Mouse (Mus musculus): ENCODE measurements around the gene Fancc. TPM values are rescaled to one million over a fixed set of nuclear protein-coding genes. Genes with fewer than 3 reads are reported as not detected.

Gene Fancc
- polyA plus RNA-seq, 1 experiment, result 18.4 TPM

DNA sequence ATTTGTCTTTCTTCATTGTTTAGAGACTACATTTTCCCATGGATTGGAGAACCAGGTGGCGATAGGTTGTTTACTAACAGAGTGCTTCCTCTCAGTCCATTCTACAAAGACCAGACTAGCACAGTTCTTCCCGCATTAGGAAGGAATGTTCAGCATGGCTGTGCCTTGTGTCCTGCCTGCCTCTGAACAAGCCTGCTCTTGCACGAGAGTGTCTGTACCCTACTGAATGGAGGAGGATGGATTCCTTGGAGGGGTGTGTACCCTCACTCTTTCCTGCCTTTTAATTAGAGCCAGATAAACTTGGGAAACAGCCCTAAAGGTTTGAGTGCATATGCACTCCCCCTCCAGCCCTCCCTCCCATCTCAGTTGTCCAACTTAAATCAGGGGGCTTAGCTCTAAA is 216.7 kb downstream of the Fancc start:
- TF ChIP-seq POLR2A (IDR thresholded peaks at IDR 0.05; ENCODE audit: borderline replicate concordance, insufficient read depth, low read length) (no peak), CTCF (IDR thresholded peaks at IDR 0.05; ENCODE audit: borderline replicate concordance, insufficient read depth, low read depth, low read length) (no peak)
- H3K27me3 ChIP-seq (ENCODE audit: control insufficient read depth, insufficient read depth, low read length), result no peaks in the 10 kb centered on the region
- no peak overlapping the region for H3K27ac ChIP-seq (ENCODE audit: insufficient read depth, low read length)
- DNase-seq, result no peak
- H3K4me3 ChIP-seq (replicated peaks; ENCODE audit: insufficient read depth, low read depth, low read length), result no peak overlapping the region
- H3K4me1 ChIP-seq (ENCODE audit: control insufficient read depth, insufficient read depth, low read length), result peaks cover 25% of the 10 kb centered on the region
- 79% methylated on average over 3 of the region's 3 CpGs for WGBS

DNA sequence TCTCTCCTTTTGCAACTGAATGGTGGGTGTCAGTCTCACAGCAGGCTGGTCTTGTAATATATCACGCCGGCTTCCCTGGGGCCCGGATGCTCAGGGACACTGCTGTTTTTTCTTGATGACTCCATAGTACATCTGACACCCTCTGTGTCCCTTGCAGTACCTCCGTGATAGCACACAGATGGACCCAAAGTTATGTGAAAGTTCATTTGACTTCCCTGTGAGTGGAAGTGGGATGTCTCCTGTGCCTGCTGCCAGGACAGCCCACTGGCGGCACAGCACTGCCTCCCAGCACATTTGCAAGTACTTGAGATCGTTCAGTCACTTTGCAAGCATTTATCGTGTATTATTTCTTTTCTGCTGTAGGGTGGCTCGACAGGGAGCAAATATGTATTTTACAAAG is 217.3 kb downstream of the Fancc start:
- no peak for DNase-seq
- Histone ChIP-seq H3K4me3 (replicated peaks; ENCODE audit: insufficient read depth, low read depth, low read length) (no peak overlapping the region), H3K27ac (ENCODE audit: insufficient read depth, low read length) (no peak overlapping the region), H3K4me1 (ENCODE audit: control insufficient read depth, insufficient read depth, low read length) (peaks cover 22% of the 10 kb centered on the region), H3K27me3 (ENCODE audit: control insufficient read depth, insufficient read depth, low read length) (no peaks in the 10 kb centered on the region)
- no peak for TF ChIP-seq CTCF (IDR thresholded peaks at IDR 0.05; ENCODE audit: borderline replicate concordance, insufficient read depth, low read depth, low read length)
- TF ChIP-seq POLR2A (IDR thresholded peaks at IDR 0.05; ENCODE audit: borderline replicate concordance, insufficient read depth, low read length), result no peak
- WGBS, result 73% methylated on average over 8 of the region's 8 CpGs

- Histone ChIP-seq H3K27me3 (ENCODE audit: control insufficient read depth, insufficient read depth, low read length) (no peaks in the 10 kb centered on the region), H3K4me1 (ENCODE audit: control insufficient read depth, insufficient read depth, low read length) (peaks cover 22% of the 10 kb centered on the region), H3K27ac (ENCODE audit: insufficient read depth, low read length) (peak overlapping the region; percentile 29), H3K4me3 (replicated peaks; ENCODE audit: insufficient read depth, low read depth, low read length) (no peak overlapping the region)
- 31% methylated on average over 10 of the region's 10 CpGs for WGBS
- peak; percentile 44 to 45 for DNase-seq
- no peak for TF ChIP-seq POLR2A (IDR thresholded peaks at IDR 0.05; ENCODE audit: borderline replicate concordance, insufficient read depth, low read length)
- TF ChIP-seq CTCF (IDR thresholded peaks at IDR 0.05; ENCODE audit: borderline replicate concordance, insufficient read depth, low read depth, low read length), result no peak
Observed at GRCm38 (mm10) chr13:63278796-63279475, 218.1 kb downstream of the Fancc start.

GRCm38 (mm10) chr13:63278141-63278631 is 218.9 kb downstream of the Fancc start:
- Histone ChIP-seq H3K27ac (ENCODE audit: insufficient read depth, low read length) (peak overlapping the region; percentile 71), H3K4me3 (replicated peaks; ENCODE audit: insufficient read depth, low read depth, low read length) (no peak overlapping the region), H3K4me1 (ENCODE audit: control insufficient read depth, insufficient read depth, low read length) (peaks cover 18% of the 10 kb centered on the region), H3K27me3 (ENCODE audit: control insufficient read depth, insufficient read depth, low read length) (no peaks in the 10 kb centered on the region)
- peak in 1 of 2 experiments; percentile 41 for DNase-seq
- 44% methylated on average over 5 of the region's 5 CpGs for WGBS
- TF ChIP-seq POLR2A (IDR thresholded peaks at IDR 0.05; ENCODE audit: borderline replicate concordance, insufficient read depth, low read length) (no peak), CTCF (IDR thresholded peaks at IDR 0.05; ENCODE audit: borderline replicate concordance, insufficient read depth, low read depth, low read length) (no peak)

DNA sequence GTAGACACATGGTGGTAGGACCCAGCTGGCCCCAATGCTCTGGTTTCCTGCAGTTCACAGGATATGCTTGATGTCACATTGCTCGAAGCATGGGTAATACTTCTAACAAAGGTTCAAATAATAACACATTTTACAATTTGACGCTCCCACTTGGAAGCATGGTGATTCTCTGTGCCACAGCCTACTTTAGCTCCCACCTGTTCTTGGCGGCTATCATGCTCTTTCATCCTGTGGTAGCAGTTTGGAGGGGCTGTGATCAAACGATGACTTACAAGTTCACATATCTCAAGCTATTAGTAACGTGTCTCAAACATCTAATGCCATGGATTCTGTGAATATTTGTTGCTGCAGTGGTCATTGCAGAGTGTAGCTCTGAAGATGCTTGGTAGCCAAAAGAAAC is 219.8 kb downstream of the Fancc start:
- WGBS, result 54% methylated on average over 5 of the region's 5 CpGs
- Histone ChIP-seq H3K4me1 (ENCODE audit: control insufficient read depth, insufficient read depth, low read length) (peaks cover 14% of the 10 kb centered on the region), H3K27ac (ENCODE audit: insufficient read depth, low read length) (no peak overlapping the region), H3K4me3 (replicated peaks; ENCODE audit: insufficient read depth, low read depth, low read length) (no peak overlapping the region), H3K27me3 (ENCODE audit: control insufficient read depth, insufficient read depth, low read length) (no peaks in the 10 kb centered on the region)
- TF ChIP-seq POLR2A (IDR thresholded peaks at IDR 0.05; ENCODE audit: borderline replicate concordance, insufficient read depth, low read length), result no peak
- TF ChIP-seq CTCF (IDR thresholded peaks at IDR 0.05; ENCODE audit: borderline replicate concordance, insufficient read depth, low read depth, low read length), result no peak
- DNase-seq, result no peak

DNA sequence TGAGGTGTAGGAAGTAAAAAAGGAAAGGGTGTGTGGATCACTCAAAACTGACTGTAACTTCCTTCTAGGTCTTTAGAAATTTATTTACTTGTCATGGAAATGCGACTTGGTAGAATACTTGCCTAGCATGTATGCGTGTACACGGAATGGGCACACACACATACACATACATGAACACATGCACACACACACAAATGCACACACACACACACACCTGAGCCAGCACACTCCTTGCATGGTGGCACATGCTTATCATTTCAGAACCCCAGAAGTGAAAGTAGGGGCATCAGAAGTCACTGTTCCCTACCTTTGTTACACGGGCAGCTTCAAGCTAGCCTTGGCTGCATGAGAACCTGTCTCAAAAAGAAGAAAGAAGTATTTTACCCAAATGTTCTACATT is 220.7 kb downstream of the Fancc start:
- no peaks in the 10 kb centered on the region for H3K27me3 ChIP-seq (ENCODE audit: control insufficient read depth, insufficient read depth, low read length)
- H3K4me3 ChIP-seq (replicated peaks; ENCODE audit: insufficient read depth, low read depth, low read length), result no peak overlapping the region
- H3K4me1 ChIP-seq (ENCODE audit: control insufficient read depth, insufficient read depth, low read length), result peaks cover 12% of the 10 kb centered on the region
- DNase-seq, result no peak
- no peak overlapping the region for H3K27ac ChIP-seq (ENCODE audit: insufficient read depth, low read length)
- 92% methylated on average over 4 of the region's 4 CpGs for WGBS
- TF ChIP-seq POLR2A (IDR thresholded peaks at IDR 0.05; ENCODE audit: borderline replicate concordance, insufficient read depth, low read length) (no peak), CTCF (IDR thresholded peaks at IDR 0.05; ENCODE audit: borderline replicate concordance, insufficient read depth, low read depth, low read length) (no peak)

- TF ChIP-seq CTCF (IDR thresholded peaks at IDR 0.05; ENCODE audit: borderline replicate concordance, insufficient read depth, low read depth, low read length), result no peak
- no peak for TF ChIP-seq POLR2A (IDR thresholded peaks at IDR 0.05; ENCODE audit: borderline replicate concordance, insufficient read depth, low read length)
- DNase-seq, result no peak
- no peak overlapping the region for H3K27ac ChIP-seq (ENCODE audit: insufficient read depth, low read length)
- H3K27me3 ChIP-seq (ENCODE audit: control insufficient read depth, insufficient read depth, low read length), result no peaks in the 10 kb centered on the region
- peaks cover 21% of the 10 kb centered on the region for H3K4me1 ChIP-seq (ENCODE audit: control insufficient read depth, insufficient read depth, low read length)
- H3K4me3 ChIP-seq (replicated peaks; ENCODE audit: insufficient read depth, low read depth, low read length), result no peak overlapping the region
- 63% methylated on average over 10 of the region's 10 CpGs for WGBS
Observed at GRCm38 (mm10) chr13:63274488-63275166, 222.5 kb downstream of the Fancc start.

DNA sequence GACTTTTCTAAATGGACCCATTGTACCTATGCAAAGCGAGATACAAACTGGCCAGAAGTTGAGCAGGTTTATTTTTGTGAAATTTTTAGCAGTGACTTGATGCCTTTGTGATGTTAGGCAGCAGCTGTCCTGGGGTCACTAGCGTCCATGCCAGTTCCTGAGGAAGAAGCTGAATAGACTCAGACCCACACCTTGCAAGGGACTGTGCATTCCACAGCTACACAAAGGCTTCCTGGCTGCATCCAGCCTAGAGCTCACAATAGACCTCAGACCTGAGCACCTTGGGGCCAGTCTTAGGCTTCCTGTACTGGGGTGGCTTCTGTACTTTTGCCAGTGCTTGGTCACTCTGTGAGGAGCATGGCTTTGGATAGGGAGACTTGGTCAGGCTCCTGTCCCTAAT is 223.2 kb downstream of the Fancc start:
- WGBS, result 88% methylated on average over 2 of the region's 2 CpGs
- H3K4me3 ChIP-seq (replicated peaks; ENCODE audit: insufficient read depth, low read depth, low read length), result no peak overlapping the region
- H3K27me3 ChIP-seq (ENCODE audit: control insufficient read depth, insufficient read depth, low read length), result no peaks in the 10 kb centered on the region
- no peak for DNase-seq
- TF ChIP-seq POLR2A (IDR thresholded peaks at IDR 0.05; ENCODE audit: borderline replicate concordance, insufficient read depth, low read length) (no peak), CTCF (IDR thresholded peaks at IDR 0.05; ENCODE audit: borderline replicate concordance, insufficient read depth, low read depth, low read length) (no peak)
- H3K27ac ChIP-seq (ENCODE audit: insufficient read depth, low read length), result no peak overlapping the region
- peaks cover 20% of the 10 kb centered on the region for H3K4me1 ChIP-seq (ENCODE audit: control insufficient read depth, insufficient read depth, low read length)
